Mouse (Mus musculus): ENCODE results near the gene Psmd11. TPM values are rescaled to one million over a fixed set of nuclear protein-coding genes. Genes with fewer than 3 reads are reported as not detected.

Psmd11 gene
- total and polyA plus RNA-seq, 2 experiments from 2014 or later = 31.2 to 272 TPM

GRCm38 (mm10) chr11:80504519-80505385 lies 76.3 kb downstream of the Psmd11 start:
- peaks cover 33% of the 10 kb centered on the region for H3K4me1 ChIP-seq (ENCODE audit: insufficient read depth, low read length)
- DNase-seq (ENCODE audit: low spot score) (no peak), ATAC-seq (no peak)
- no peak for TF ChIP-seq CTCF (IDR thresholded peaks at IDR 0.05; ENCODE audit: low read depth)
- H3K27ac ChIP-seq = peak overlapping the region; percentile 96
- H3K4me2 ChIP-seq (ENCODE audit: low read depth, low read length) = no peak overlapping the region
- no peak overlapping the region for H3K4me3 ChIP-seq (ENCODE audit: low read length)
- H3K27me3 ChIP-seq (ENCODE audit: insufficient read depth, low read length) = no peaks in the 10 kb centered on the region
- no peaks in the 10 kb centered on the region for H3K36me3 ChIP-seq (ENCODE audit: insufficient read depth, low read length)
- no peak overlapping the region for H3K9ac ChIP-seq (replicated peaks; ENCODE audit: low read length)
- no peaks in the 10 kb centered on the region for H3K9me3 ChIP-seq (ENCODE audit: low read length)
- 27% methylated on average over 6 of the region's 6 CpGs for WGBS

GRCm38 (mm10) chr11:80505581-80505980 lies 77.2 kb downstream of the Psmd11 start:
- no peak for DNase-seq (ENCODE audit: low spot score)

GRCm38 (mm10) chr11:80506483-80506882 lies 78.1 kb downstream of the Psmd11 start:
- H3K9ac ChIP-seq (replicated peaks; ENCODE audit: low read length) = no peak overlapping the region
- TF ChIP-seq CTCF (IDR thresholded peaks at IDR 0.05; ENCODE audit: low read depth) = no peak
- H3K9me3 ChIP-seq (ENCODE audit: low read length) = no peaks in the 10 kb centered on the region
- H3K4me2 ChIP-seq (ENCODE audit: low read depth, low read length) = no peak overlapping the region
- ATAC-seq = no peak
- no peaks in the 10 kb centered on the region for H3K27me3 ChIP-seq (ENCODE audit: insufficient read depth, low read length)
- peaks cover 27% of the 10 kb centered on the region for H3K4me1 ChIP-seq (ENCODE audit: insufficient read depth, low read length)
- no peak overlapping the region for H3K4me3 ChIP-seq (ENCODE audit: low read length)
- no peaks in the 10 kb centered on the region for H3K36me3 ChIP-seq (ENCODE audit: insufficient read depth, low read length)
- no peak for DNase-seq (ENCODE audit: low spot score)
- no peak overlapping the region for H3K27ac ChIP-seq

More at GRCm38 (mm10) chr11:80505581-80505980, 77.2 kb downstream of the Psmd11 start:
- no peak overlapping the region for H3K4me2 ChIP-seq (ENCODE audit: low read depth, low read length)
- H3K36me3 ChIP-seq (ENCODE audit: insufficient read depth, low read length) = no peaks in the 10 kb centered on the region
- H3K9me3 ChIP-seq (ENCODE audit: low read length) = no peaks in the 10 kb centered on the region
- H3K27me3 ChIP-seq (ENCODE audit: insufficient read depth, low read length) = no peaks in the 10 kb centered on the region
- H3K4me3 ChIP-seq (ENCODE audit: low read length) = no peak overlapping the region
- no peak for TF ChIP-seq CTCF (IDR thresholded peaks at IDR 0.05; ENCODE audit: low read depth)
- peak overlapping the region; percentile 96; the same call in 1 of the 2 replicates for H3K27ac ChIP-seq
- no peak overlapping the region for H3K9ac ChIP-seq (replicated peaks; ENCODE audit: low read length)
- peaks cover 27% of the 10 kb centered on the region for H3K4me1 ChIP-seq (ENCODE audit: insufficient read depth, low read length)
- WGBS = 78% methylated on average over 3 of the region's 3 CpGs
- ATAC-seq = no peak

GRCm38 (mm10) chr11:80507791-80508190 lies 79.4 kb downstream of the Psmd11 start:
- Histone ChIP-seq H3K36me3 (ENCODE audit: insufficient read depth, low read length) (no peaks in the 10 kb centered on the region), H3K4me1 (ENCODE audit: insufficient read depth, low read length) (peaks cover 33% of the 10 kb centered on the region), H3K9ac (replicated peaks; ENCODE audit: low read length) (no peak overlapping the region), H3K4me2 (ENCODE audit: low read depth, low read length) (no peak overlapping the region), H3K27ac (no peak overlapping the region), H3K27me3 (ENCODE audit: insufficient read depth, low read length) (no peaks in the 10 kb centered on the region), H3K9me3 (ENCODE audit: low read length) (no peaks in the 10 kb centered on the region), H3K4me3 (ENCODE audit: low read length) (no peak overlapping the region)
- ATAC-seq = no peak
- 86% methylated on average over 6 of the region's 6 CpGs for WGBS
- no peak for DNase-seq (ENCODE audit: low spot score)
- TF ChIP-seq CTCF (IDR thresholded peaks at IDR 0.05; ENCODE audit: low read depth) = no peak

- no peaks in the 10 kb centered on the region for H3K36me3 ChIP-seq (ENCODE audit: insufficient read depth, low read length)
- peak overlapping the region; percentile 18; the same call in 1 of the 2 replicates for H3K9ac ChIP-seq (replicated peaks; ENCODE audit: low read length)
- peak; percentile 54 for DNase-seq (ENCODE audit: low spot score)
- H3K27me3 ChIP-seq (ENCODE audit: insufficient read depth, low read length) = no peaks in the 10 kb centered on the region
- no peaks in the 10 kb centered on the region for H3K9me3 ChIP-seq (ENCODE audit: low read length)
- H3K4me2 ChIP-seq (ENCODE audit: low read depth, low read length) = no peak overlapping the region
- no peak for ATAC-seq
- peaks cover 28% of the 10 kb centered on the region for H3K4me1 ChIP-seq (ENCODE audit: insufficient read depth, low read length)
- no peak for TF ChIP-seq CTCF (IDR thresholded peaks at IDR 0.05; ENCODE audit: low read depth)
- no peak overlapping the region for H3K4me3 ChIP-seq (ENCODE audit: low read length)
- H3K27ac ChIP-seq = peak overlapping the region; percentile 62
- 39% methylated on average over 19 of the region's 19 CpGs for WGBS
These were observed 80.2 kb downstream of the Psmd11 start for GRCm38 (mm10) chr11:80508361-80509175.

GRCm38 (mm10) chr11:80509176-80509506 lies 80.7 kb downstream of the Psmd11 start:
- Histone ChIP-seq H3K27ac (peak overlapping the region; percentile 62), H3K4me1 (ENCODE audit: insufficient read depth, low read length) (peaks cover 27% of the 10 kb centered on the region), H3K4me2 (ENCODE audit: low read depth, low read length) (no peak overlapping the region), H3K4me3 (ENCODE audit: low read length) (no peak overlapping the region), H3K36me3 (ENCODE audit: insufficient read depth, low read length) (no peaks in the 10 kb centered on the region), H3K9me3 (ENCODE audit: low read length) (no peaks in the 10 kb centered on the region), H3K9ac (replicated peaks; ENCODE audit: low read length) (peak overlapping the region; percentile 18; the same call in 1 of the 2 replicates), H3K27me3 (ENCODE audit: insufficient read depth, low read length) (no peaks in the 10 kb centered on the region)
- WGBS = 66% methylated on average over 5 of the region's 5 CpGs
- DNase-seq (ENCODE audit: low spot score) = peak; percentile 5
- TF ChIP-seq CTCF (IDR thresholded peaks at IDR 0.05; ENCODE audit: low read depth) = no peak
- ATAC-seq = no peak
